Mouse (Mus musculus) liver, embryonic 11.5 days (tissue): Measurements from ENCODE around the gene Dpp6. TPM values are rescaled to one million over a fixed set of nuclear protein-coding genes. Genes with fewer than 3 reads are reported as not detected.

Source experiments
- ATAC-seq: fragments of 200-750 bp; cut with Nextera tagmentation; replicated peaks from 2 replicates; pipeline ENCODE4 v1.8.0; 2017; ENCODE audit warnings: moderate number of reproducible peaks, mild to moderate bottlenecking, moderate TSS enrichment, moderate library complexity; ENCODE audit not compliant: low FRiP score
- DNase-seq: peaks from one replicate; pipeline ENCODE4 v3.0.0-alpha.2; 2017; ENCODE audit warnings: low spot score
- H3K27ac ChIP-seq: fragments of 300-500 bp; sonication (generic); 2 replicates; pipeline ENCODE4 v1.5.1; 2014; ENCODE audit warnings: mild to moderate bottlenecking, low read depth, low read length, control low read depth
- H3K27me3 ChIP-seq: fragments of 300-500 bp; sonication (generic); replicated peaks from 2 replicates; pipeline ENCODE4 v1.6.1; 2014; ENCODE audit warnings: low read length, mixed read lengths; ENCODE audit not compliant: control insufficient read depth, insufficient read depth
- H3K36me3 ChIP-seq: fragments of 300-500 bp; sonication (generic); 2 replicates; pipeline ENCODE4 v1.6.1; 2014; ENCODE audit warnings: mild to moderate bottlenecking, low read length, moderate library complexity, mixed read lengths; ENCODE audit not compliant: control insufficient read depth, insufficient read depth
- H3K4me1 ChIP-seq: fragments of 300-500 bp; sonication (generic); replicated peaks from 2 replicates; pipeline ENCODE4 v1.6.1; 2014; ENCODE audit warnings: low read length, mixed read lengths; ENCODE audit not compliant: control insufficient read depth, insufficient read depth
- H3K4me2 ChIP-seq: fragments of 300-500 bp; sonication (generic); 2 replicates; pipeline ENCODE4 v1.6.1; 2014; ENCODE audit warnings: mild to moderate bottlenecking, control low read depth, moderate library complexity
- H3K4me3 ChIP-seq: fragments of 300-500 bp; sonication (generic); 2 replicates; pipeline ENCODE4 v1.5.1; 2014; ENCODE audit warnings: low read depth, low read length, control low read depth
- H3K9ac ChIP-seq: fragments of 300-500 bp; sonication (generic); 2 replicates; pipeline ENCODE4 v1.6.1; 2014; ENCODE audit warnings: low read depth, low read length, control low read depth
- H3K9me3 ChIP-seq: fragments of 300-500 bp; sonication (generic); 2 replicates; pipeline ENCODE4 v1.6.1; 2016; ENCODE audit warnings: low read length, inconsistent platforms, mixed read lengths; ENCODE audit not compliant: control insufficient read depth
- whole genome bisulfite sequencing: fragments of 180-500 bp; shearing (Covaris S2); extraction: QIAGEN DNeasy Blood & Tissue Kit; methylation state at CpG from one replicate; pipeline ENCODE4 v1.1.7; 2014; 5-methylcytosine and 5-hydroxymethylcytosine counted together
- polyA plus RNA-seq: library from polyadenylated mRNA; unstranded; fragments of >200 nt; fragmentation: Nextera tagmentation; extraction: Ambion mirVana; gene quantifications from 2 replicates; pipeline ENCODE4 v1.2.1, GENCODE M21; 2014

The Dpp6 gene
- polyA plus RNA-seq, 1 experiment from 2014 or later: 1.1 TPM

- Histone ChIP-seq H3K36me3 (no peaks in the 10 kb centered on the region), H3K27me3 (no peaks in the 10 kb centered on the region), H3K9me3 (no peaks in the 10 kb centered on the region), H3K4me2 (no peak overlapping the region), H3K4me1 (no peaks in the 10 kb centered on the region), H3K9ac (no peak overlapping the region), H3K27ac (no peak overlapping the region), H3K4me3 (no peak overlapping the region)
- no peak for DNase-seq
- 39% methylated on average over 1 of the region's 1 CpGs for WGBS
- ATAC-seq: no peak
Measured at GRCm38 (mm10) chr5:27035291-27035690, 218.3 kb downstream of the Dpp6 start.

GRCm38 (mm10) chr5:27035891-27036290 lies 218.9 kb downstream of the Dpp6 start:
- ATAC-seq (no peak), DNase-seq (no peak)
- no peaks in the 10 kb centered on the region for H3K36me3 ChIP-seq
- 29% methylated on average over 2 of the region's 2 CpGs for WGBS
- H3K27ac ChIP-seq: no peak overlapping the region
- no peak overlapping the region for H3K4me3 ChIP-seq
- no peaks in the 10 kb centered on the region for H3K4me1 ChIP-seq
- H3K9ac ChIP-seq: no peak overlapping the region
- no peak overlapping the region for H3K4me2 ChIP-seq
- no peaks in the 10 kb centered on the region for H3K9me3 ChIP-seq
- H3K27me3 ChIP-seq: no peaks in the 10 kb centered on the region

GRCm38 (mm10) chr5:27037796-27038195 lies 220.8 kb downstream of the Dpp6 start:
- H3K9ac ChIP-seq: no peak overlapping the region
- DNase-seq: no peak
- no peak overlapping the region for H3K4me3 ChIP-seq
- ATAC-seq: no peak
- no peaks in the 10 kb centered on the region for H3K9me3 ChIP-seq
- 52% methylated on average over 5 of the region's 5 CpGs for WGBS
- H3K4me2 ChIP-seq: no peak overlapping the region
- no peaks in the 10 kb centered on the region for H3K27me3 ChIP-seq
- H3K36me3 ChIP-seq: no peaks in the 10 kb centered on the region
- H3K27ac ChIP-seq: no peak overlapping the region
- H3K4me1 ChIP-seq: no peaks in the 10 kb centered on the region

GRCm38 (mm10) chr5:27048167-27048566 lies 231.2 kb downstream of the Dpp6 start:
- 34% methylated on average over 7 of the region's 7 CpGs for WGBS
- Histone ChIP-seq H3K36me3 (no peaks in the 10 kb centered on the region), H3K27me3 (peaks cover 30% of the 10 kb centered on the region), H3K4me3 (no peak overlapping the region), H3K27ac (no peak overlapping the region), H3K4me1 (no peaks in the 10 kb centered on the region), H3K9me3 (no peaks in the 10 kb centered on the region), H3K4me2 (no peak overlapping the region), H3K9ac (no peak overlapping the region)
- no peak for DNase-seq
- ATAC-seq: no peak

- no peaks in the 10 kb centered on the region for H3K9me3 ChIP-seq
- peaks cover 30% of the 10 kb centered on the region for H3K27me3 ChIP-seq
- H3K4me3 ChIP-seq: no peak overlapping the region
- H3K4me2 ChIP-seq: peak overlapping the region; percentile 55; the same call in 1 of the 2 replicates
- ATAC-seq (no peak), DNase-seq (no peak)
- H3K27ac ChIP-seq: no peak overlapping the region
- no peaks in the 10 kb centered on the region for H3K4me1 ChIP-seq
- 10% methylated on average over 9 of the region's 9 CpGs for WGBS
- no peak overlapping the region for H3K9ac ChIP-seq
- no peaks in the 10 kb centered on the region for H3K36me3 ChIP-seq
Measured at GRCm38 (mm10) chr5:27048926-27049325, 231.9 kb downstream of the Dpp6 start.

GRCm38 (mm10) chr5:27049341-27050091 lies 232.5 kb downstream of the Dpp6 start:
- Histone ChIP-seq H3K9ac (no peak overlapping the region), H3K4me1 (no peaks in the 10 kb centered on the region), H3K27me3 (peaks cover 30% of the 10 kb centered on the region), H3K27ac (no peak overlapping the region), H3K4me2 (peak overlapping the region; percentile 55), H3K9me3 (no peaks in the 10 kb centered on the region), H3K36me3 (no peaks in the 10 kb centered on the region), H3K4me3 (peak overlapping the region; percentile 17; the same call in 1 of the 2 replicates)
- no peak for DNase-seq
- 4% methylated on average over 50 of the region's 55 CpGs for WGBS
- no peak for ATAC-seq

- Histone ChIP-seq H3K27ac (no peak overlapping the region), H3K9ac (no peak overlapping the region), H3K4me1 (no peaks in the 10 kb centered on the region), H3K4me2 (no peak overlapping the region), H3K9me3 (no peaks in the 10 kb centered on the region), H3K4me3 (no peak overlapping the region), H3K36me3 (no peaks in the 10 kb centered on the region), H3K27me3 (peaks cover 30% of the 10 kb centered on the region)
- DNase-seq: no peak
- no peak for ATAC-seq
- WGBS: 40% methylated on average over 3 of the region's 3 CpGs
Measured at GRCm38 (mm10) chr5:27051250-27051649, 234.2 kb downstream of the Dpp6 start.

GRCm38 (mm10) chr5:27052441-27052840 lies 235.4 kb downstream of the Dpp6 start:
- H3K27ac ChIP-seq: no peak overlapping the region
- WGBS: 31% methylated on average over 2 of the region's 2 CpGs
- H3K9ac ChIP-seq: no peak overlapping the region
- DNase-seq (no peak), ATAC-seq (no peak)
- no peaks in the 10 kb centered on the region for H3K36me3 ChIP-seq
- H3K4me2 ChIP-seq: no peak overlapping the region
- no peaks in the 10 kb centered on the region for H3K9me3 ChIP-seq
- H3K27me3 ChIP-seq: peaks cover 30% of the 10 kb centered on the region
- no peak overlapping the region for H3K4me3 ChIP-seq
- H3K4me1 ChIP-seq: no peaks in the 10 kb centered on the region

GRCm38 (mm10) chr5:27056436-27056835 lies 239.4 kb downstream of the Dpp6 start:
- H3K9me3 ChIP-seq: no peaks in the 10 kb centered on the region
- 53% methylated on average over 5 of the region's 5 CpGs for WGBS

More at GRCm38 (mm10) chr5:27056436-27056835, 239.4 kb downstream of the Dpp6 start:
- peaks cover 2% of the 10 kb centered on the region; the same call in 1 of the 2 replicates for H3K27me3 ChIP-seq
- H3K4me3 ChIP-seq: no peak overlapping the region
- H3K9ac ChIP-seq: no peak overlapping the region
- no peaks in the 10 kb centered on the region for H3K4me1 ChIP-seq
- H3K4me2 ChIP-seq: no peak overlapping the region
- no peaks in the 10 kb centered on the region for H3K36me3 ChIP-seq
- DNase-seq: no peak
- ATAC-seq: no peak
- H3K27ac ChIP-seq: no peak overlapping the region
